In genomic region chr19:49242601-49243000, GRCm38 (mm10) we compare ENCODE assay signal across 16 mouse cellular contexts.
"Had no signal": no experiment of that assay in that cellular context is flagged by ENCODE, and none has a peak within 500 bp of the region (broad histone marks: within the 10 kb centered on the region; RNA-seq: fewer than 3 reads in every experiment).

No protein-coding gene starts in this region.

- DNase-seq: heart, postnatal 10 days; heart, postnatal 14 days; heart, postnatal 36 days; heart, postnatal 4 days; kidney, adult 11 months; kidney, adult 18-20 months; kidney, adult 2 months; kidney, adult 8-10 months; kidney, adult 9 months; kidney, postnatal 10 days; kidney, postnatal 14 days; kidney, postnatal 25 days; kidney, postnatal 36 days; kidney, postnatal 4 days; layer of hippocampus, adult 9-11 months; layer of hippocampus, postnatal 36 days had no signal
